Mouse (Mus musculus) embryonic facial prominence, embryonic 13.5 days (tissue): Measurements from ENCODE around the gene Fam129b. TPM values are rescaled to one million over a fixed set of nuclear protein-coding genes. Genes with fewer than 3 reads are reported as not detected.

Source experiments
- ATAC-seq: fragments of 200-750 bp; cut with Nextera tagmentation; 2 replicates; pipeline ENCODE4 v1.8.0; 2017; ENCODE audit warnings: low read depth; ENCODE audit not compliant: insufficient number of reproducible peaks, insufficient read depth, low FRiP score, low TSS enrichment
- H3K27ac ChIP-seq: fragments of 300-500 bp; sonication (generic); 2 replicates; pipeline ENCODE4 v1.5.1; 2015; ENCODE audit warnings: moderate library complexity, mild to moderate bottlenecking, inconsistent platforms
- H3K27me3 ChIP-seq: fragments of 300-500 bp; sonication (generic); 2 replicates; pipeline ENCODE4 v1.6.1; 2015; ENCODE audit warnings: mild to moderate bottlenecking, inconsistent platforms
- H3K36me3 ChIP-seq: fragments of 300-500 bp; sonication (generic); 2 replicates; pipeline ENCODE4 v1.6.1; 2015; ENCODE audit warnings: mild to moderate bottlenecking, inconsistent platforms
- H3K4me1 ChIP-seq: fragments of 300-500 bp; sonication (generic); 2 replicates; pipeline ENCODE4 v1.6.1; 2015; ENCODE audit warnings: inconsistent platforms
- H3K4me2 ChIP-seq: fragments of 300-500 bp; sonication (generic); 2 replicates; pipeline ENCODE4 v1.6.1; 2015; ENCODE audit warnings: moderate library complexity, mild to moderate bottlenecking, inconsistent platforms
- H3K4me3 ChIP-seq: fragments of 300-500 bp; sonication (generic); 2 replicates; pipeline ENCODE4 v1.5.1; 2015; ENCODE audit warnings: mild to moderate bottlenecking, inconsistent platforms
- H3K9ac ChIP-seq: fragments of 300-500 bp; sonication (generic); 2 replicates; pipeline ENCODE4 v1.6.1; 2015; ENCODE audit warnings: mild to moderate bottlenecking, inconsistent platforms
- H3K9me3 ChIP-seq: fragments of 300-500 bp; sonication (generic); 2 replicates; pipeline ENCODE4 v1.6.1; 2016; ENCODE audit warnings: inconsistent platforms
- WGBS: fragments of 180-500 bp; shearing (Covaris S2); methylation state at CpG from one replicate; pipeline ENCODE4 v1.1.7; 2015; ENCODE audit warnings: mixed read lengths; 5-methylcytosine and 5-hydroxymethylcytosine counted together
- polyA plus RNA-seq: library from polyadenylated mRNA; unstranded; fragments of >200 nt; fragmentation: Nextera tagmentation; extraction: Ambion mirVana; gene quantifications from 2 replicates; pipeline ENCODE4 v1.2.1, GENCODE M21; 2015

Fam129b gene
- polyA plus RNA-seq: 57.2 and 59.2 TPM in 2 replicates

GRCm38 (mm10) chr2:32875675-32876489 lies at the start of gene Fam129b:
TSS of gene Fam129b (plus strand) at chr2:32876114.
- Histone ChIP-seq H3K36me3 (no peaks in the 10 kb centered on the region), H3K27me3 (no peaks in the 10 kb centered on the region), H3K4me3 (peak within 1 kb of the TSS; percentile 87), H3K4me1 (peaks cover 58% of the 10 kb centered on the region), H3K9me3 (no peaks in the 10 kb centered on the region), H3K4me2 (peak within 1 kb of the TSS; percentile 84), H3K9ac (peak within 1 kb of the TSS; percentile 94), H3K27ac (peak within 1 kb of the TSS; percentile 90)
- WGBS: under 1% methylated on average over 67 of the region's 68 CpGs
- ATAC-seq: peak; percentile 81

DNA sequence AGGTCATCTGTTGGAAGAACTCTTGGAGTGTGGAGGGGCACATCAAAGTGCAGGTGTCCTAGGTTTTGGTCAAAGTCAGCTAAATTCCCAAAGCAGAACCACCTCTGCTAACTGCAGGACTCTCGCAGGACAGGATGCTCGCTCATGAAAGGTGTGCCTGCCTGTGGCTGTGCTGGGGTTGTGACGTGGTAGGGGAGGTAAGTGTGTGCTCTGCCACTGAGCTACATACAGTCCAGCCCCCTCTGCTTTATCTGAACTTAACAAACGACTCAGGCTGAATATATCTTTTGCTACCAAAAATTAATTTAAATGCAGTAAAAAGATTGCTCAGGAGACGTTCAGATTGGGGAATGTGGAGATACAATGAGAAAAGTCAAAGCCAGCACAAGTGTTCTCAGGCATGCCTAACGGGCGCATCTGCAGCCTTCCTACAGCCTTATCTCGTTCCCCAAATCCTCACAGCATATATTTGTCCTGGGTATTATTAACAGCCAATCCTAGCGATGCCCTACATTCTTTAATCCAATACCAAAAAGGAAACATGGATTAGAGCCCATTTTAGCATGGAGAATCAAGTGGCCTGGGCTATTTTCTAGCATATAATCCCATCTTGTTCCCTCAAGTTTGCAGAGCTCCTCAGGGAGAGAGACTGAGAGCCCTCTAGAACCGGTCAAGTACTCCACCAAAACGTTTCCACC lies 46.8 kb upstream of the Fam129b start:
- H3K9ac ChIP-seq: no peak overlapping the region
- 0 out of 2 replicates have a peak, but pooled peaks cover under 1% of the 10 kb centered on the region for H3K4me1 ChIP-seq
- no peak overlapping the region for H3K27ac ChIP-seq
- H3K27me3 ChIP-seq: no peaks in the 10 kb centered on the region
- 77% methylated on average over 11 of the region's 11 CpGs for WGBS
- no peak for ATAC-seq
- no peaks in the 10 kb centered on the region for H3K36me3 ChIP-seq
- no peak overlapping the region for H3K4me3 ChIP-seq
- no peak overlapping the region for H3K4me2 ChIP-seq
- no peaks in the 10 kb centered on the region for H3K9me3 ChIP-seq

- no peak for ATAC-seq
- Histone ChIP-seq H3K9me3 (no peaks in the 10 kb centered on the region), H3K4me1 (peaks cover 15% of the 10 kb centered on the region), H3K27me3 (no peaks in the 10 kb centered on the region), H3K4me2 (peak overlapping the region; percentile 9; the same call in 1 of the 2 replicates), H3K36me3 (no peaks in the 10 kb centered on the region), H3K4me3 (no peak overlapping the region), H3K9ac (no peak overlapping the region), H3K27ac (peak overlapping the region; percentile 41)
- 43% methylated on average over 7 of the region's 7 CpGs for WGBS
Measured at GRCm38 (mm10) chr2:32834496-32834895, 41.4 kb upstream of the Fam129b start.

DNA sequence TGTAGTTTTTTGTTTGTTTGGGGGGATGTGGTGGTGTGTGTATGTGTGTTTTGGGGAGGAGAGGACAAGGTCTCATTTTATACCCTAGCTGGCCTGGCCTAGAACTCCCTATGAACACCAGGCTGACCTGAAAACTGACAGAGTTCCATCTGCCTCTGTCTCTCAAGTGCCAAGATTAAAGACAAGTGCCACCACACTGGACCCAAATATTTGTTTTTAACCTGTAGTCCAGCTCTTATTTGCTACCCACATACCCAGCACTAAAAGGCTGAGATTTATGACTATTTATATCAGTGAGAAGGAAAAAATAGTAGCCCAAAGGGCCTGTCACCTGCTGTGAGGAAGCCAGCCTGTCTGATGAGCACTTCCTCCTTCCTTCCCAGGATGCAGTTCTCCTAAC lies 40.3 kb upstream of the Fam129b start:
- Histone ChIP-seq H3K27me3 (no peaks in the 10 kb centered on the region), H3K4me1 (peaks cover 15% of the 10 kb centered on the region), H3K9me3 (no peaks in the 10 kb centered on the region), H3K36me3 (no peaks in the 10 kb centered on the region), H3K4me3 (no peak overlapping the region), H3K9ac (no peak overlapping the region), H3K4me2 (no peak overlapping the region), H3K27ac (no peak overlapping the region)
- ATAC-seq: no peak

DNA sequence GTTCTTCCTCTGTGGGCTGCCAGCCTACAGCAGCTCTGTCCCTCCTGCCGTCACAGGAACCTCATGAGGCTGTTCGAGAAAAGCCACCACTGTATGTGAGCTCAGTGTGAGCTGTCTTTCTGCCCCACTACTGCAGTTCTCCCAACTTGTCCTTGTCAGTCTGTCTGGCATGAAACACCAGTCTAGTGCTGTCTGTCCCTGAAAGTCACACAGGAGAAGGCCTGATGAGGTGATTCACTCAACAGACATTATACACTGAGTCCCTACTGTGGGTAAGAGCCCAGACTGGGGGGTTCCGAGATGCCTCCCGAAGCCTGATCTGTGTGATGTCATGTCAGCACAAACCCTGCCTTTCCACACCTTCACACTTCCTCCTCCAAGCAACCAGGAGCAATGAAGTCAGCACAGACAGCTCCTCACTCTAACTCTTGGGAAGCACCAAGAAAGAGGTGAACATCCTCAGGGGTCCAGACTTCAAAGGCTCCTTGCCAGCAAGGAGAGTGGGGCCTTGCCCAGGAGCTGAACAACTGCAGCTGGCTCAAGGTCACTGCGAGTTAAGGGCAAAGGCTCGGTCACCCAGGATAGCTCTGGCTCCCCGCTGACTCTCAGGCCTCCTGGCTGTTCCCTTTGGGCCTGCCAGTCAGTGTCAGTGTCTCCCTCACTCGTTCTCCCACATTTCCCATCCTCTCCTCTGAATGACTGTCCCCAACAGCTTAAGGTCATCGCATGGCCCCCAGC lies 37.6 kb upstream of the Fam129b start:
- peak overlapping the region; percentile 16; the same call in 1 of the 2 replicates for H3K9ac ChIP-seq
- WGBS: 60% methylated on average over 9 of the region's 9 CpGs
- no peaks in the 10 kb centered on the region for H3K9me3 ChIP-seq
- no peaks in the 10 kb centered on the region for H3K36me3 ChIP-seq
- H3K27me3 ChIP-seq: no peaks in the 10 kb centered on the region
- no peak for ATAC-seq
- peaks cover 15% of the 10 kb centered on the region for H3K4me1 ChIP-seq
- no peak overlapping the region for H3K27ac ChIP-seq
- no peak overlapping the region for H3K4me2 ChIP-seq
- no peak overlapping the region for H3K4me3 ChIP-seq

- WGBS: 81% methylated on average over 2 of the region's 2 CpGs
- no peak overlapping the region for H3K4me3 ChIP-seq
- ATAC-seq: no peak
- peaks cover 13% of the 10 kb centered on the region for H3K4me1 ChIP-seq
- H3K27me3 ChIP-seq: no peaks in the 10 kb centered on the region
- no peak overlapping the region for H3K9ac ChIP-seq
- no peaks in the 10 kb centered on the region for H3K36me3 ChIP-seq
- no peak overlapping the region for H3K4me2 ChIP-seq
- H3K27ac ChIP-seq: no peak overlapping the region
- no peaks in the 10 kb centered on the region for H3K9me3 ChIP-seq
Measured at GRCm38 (mm10) chr2:32839261-32839660, 36.7 kb upstream of the Fam129b start.

DNA sequence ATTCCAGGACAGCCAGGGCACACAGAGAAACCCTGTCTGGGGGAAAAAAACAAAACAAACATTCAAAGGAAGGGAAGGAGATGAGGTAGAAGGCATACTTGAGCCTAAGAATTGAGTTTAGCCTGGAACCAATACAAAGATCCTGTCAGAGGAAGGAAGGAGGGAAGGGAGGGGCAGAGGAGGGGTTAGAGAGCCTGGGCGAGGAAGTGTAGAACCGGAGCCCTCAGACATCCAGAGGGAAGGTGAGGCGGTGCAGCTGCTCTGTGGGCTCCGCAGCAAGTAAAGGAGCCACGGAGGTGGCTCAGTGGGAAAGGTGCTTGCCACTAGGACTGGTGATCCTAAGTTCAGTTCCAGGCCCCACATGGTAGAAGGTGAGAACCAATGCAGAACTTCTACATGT lies 34.8 kb upstream of the Fam129b start:
- H3K9ac ChIP-seq: no peak overlapping the region
- ATAC-seq: no peak
- no peak overlapping the region for H3K4me3 ChIP-seq
- H3K27me3 ChIP-seq: no peaks in the 10 kb centered on the region
- H3K4me1 ChIP-seq: peaks cover 11% of the 10 kb centered on the region; the same call in 1 of the 2 replicates
- no peaks in the 10 kb centered on the region for H3K9me3 ChIP-seq
- WGBS: 52% methylated on average over 5 of the region's 5 CpGs
- no peak overlapping the region for H3K4me2 ChIP-seq
- no peak overlapping the region for H3K27ac ChIP-seq
- no peaks in the 10 kb centered on the region for H3K36me3 ChIP-seq

- Histone ChIP-seq H3K4me3 (no peak overlapping the region), H3K36me3 (no peaks in the 10 kb centered on the region), H3K9me3 (no peaks in the 10 kb centered on the region), H3K4me2 (no peak overlapping the region), H3K27ac (no peak overlapping the region), H3K9ac (no peak overlapping the region), H3K27me3 (no peaks in the 10 kb centered on the region), H3K4me1 (peaks cover 11% of the 10 kb centered on the region; the same call in 1 of the 2 replicates)
- whole genome bisulfite sequencing: 41% methylated on average over 4 of the region's 4 CpGs
- no peak for ATAC-seq
Measured at GRCm38 (mm10) chr2:32842558-32842957, 33.4 kb upstream of the Fam129b start.

DNA sequence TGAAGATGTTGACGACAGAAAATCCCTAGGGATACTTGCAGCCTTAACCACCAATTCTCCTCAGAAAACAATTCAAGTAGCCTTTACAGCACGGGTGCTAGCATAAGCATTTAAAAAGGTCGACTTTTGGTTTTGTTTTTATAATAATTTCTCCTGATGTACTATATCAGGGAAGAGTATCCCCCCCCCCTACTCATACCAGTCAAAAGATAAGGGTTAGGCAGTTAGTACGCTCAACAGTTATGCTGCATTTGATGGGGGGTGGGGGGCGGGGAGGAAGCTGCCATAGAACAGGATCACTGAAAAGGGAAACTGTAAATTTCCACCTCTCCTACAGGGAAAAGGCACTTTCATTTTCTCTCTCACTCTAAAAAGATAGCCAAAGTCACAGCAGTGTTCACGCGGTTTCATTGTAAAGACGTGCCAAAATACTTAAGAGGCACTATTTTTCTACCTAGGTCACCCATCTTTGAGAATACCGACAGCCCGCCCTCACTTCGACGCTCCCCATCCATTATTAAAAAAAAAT lies 30.3 kb upstream of the Fam129b start:
- Histone ChIP-seq H3K9ac (peak overlapping the region; percentile 84), H3K9me3 (no peaks in the 10 kb centered on the region), H3K4me2 (peak overlapping the region; percentile 99), H3K4me1 (peaks cover 4% of the 10 kb centered on the region; the same call in 1 of the 2 replicates), H3K36me3 (no peaks in the 10 kb centered on the region), H3K27ac (peak overlapping the region; percentile 78; the same call in 1 of the 2 replicates), H3K27me3 (no peaks in the 10 kb centered on the region), H3K4me3 (peak overlapping the region; percentile 75)
- 7% methylated on average over 12 of the region's 12 CpGs for WGBS
- ATAC-seq: no peak

GRCm38 (mm10) chr2:32846101-32846804 lies 29.7 kb upstream of the Fam129b start:
- Histone ChIP-seq H3K9me3 (no peaks in the 10 kb centered on the region), H3K4me3 (peak overlapping the region; percentile 75), H3K27ac (peak overlapping the region; percentile 78), H3K27me3 (peaks cover 3% of the 10 kb centered on the region; the same call in 1 of the 2 replicates), H3K9ac (peak overlapping the region; percentile 84), H3K4me2 (peak overlapping the region; percentile 99), H3K4me1 (peaks cover 4% of the 10 kb centered on the region; the same call in 1 of the 2 replicates), H3K36me3 (no peaks in the 10 kb centered on the region)
- WGBS: under 1% methylated on average over 33 of the region's 33 CpGs
- no peak for ATAC-seq
